Mouse (Mus musculus): ENCODE data around the gene Flrt1. TPM values are rescaled to one million over a fixed set of nuclear protein-coding genes. Genes with fewer than 3 reads are reported as not detected.

The Flrt1 gene
- total and polyA plus RNA-seq, 2 experiments = 0.09 to 0.31 TPM

DNA sequence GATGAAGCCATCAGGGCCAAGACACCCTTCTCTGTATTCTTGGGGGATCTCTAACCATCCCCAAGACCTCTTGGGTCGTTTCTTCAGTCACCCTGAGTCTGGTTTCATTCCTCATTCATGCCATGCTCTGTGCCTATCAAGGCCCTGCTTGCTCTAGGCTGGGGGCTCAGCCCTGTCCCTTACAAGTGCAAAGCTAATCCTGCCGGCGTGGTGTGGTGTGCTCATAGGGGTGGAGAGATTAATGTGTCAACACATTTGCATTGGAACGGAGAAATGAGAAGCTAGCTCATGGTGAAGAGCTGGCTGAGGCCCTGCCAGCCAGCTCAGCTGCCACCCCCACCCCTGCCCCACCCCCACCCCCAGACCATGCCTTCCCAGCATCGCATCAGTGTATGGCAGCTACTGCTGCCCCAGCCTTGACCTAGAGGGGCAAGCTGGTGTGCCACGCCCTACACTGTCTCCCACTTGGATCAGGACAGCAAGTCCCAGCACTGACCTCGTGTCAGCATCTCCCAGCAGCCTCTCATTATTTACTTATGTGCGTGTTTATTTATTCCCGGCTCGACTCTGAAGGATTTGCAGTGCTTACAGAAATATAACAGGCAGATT is 17.3 kb upstream of the Flrt1 start:
- no peak overlapping the region for H3K9ac ChIP-seq (ENCODE audit: low read depth, low read length)
- TF ChIP-seq CTCF (IDR thresholded peaks at IDR 0.05; ENCODE audit: low read depth, low read length) = no peak
- TF ChIP-seq POLR2A (IDR thresholded peaks at IDR 0.05; ENCODE audit: extremely low read depth, insufficient read depth, low read length) = no peak
- 19% methylated on average over 10 of the region's 10 CpGs for WGBS
- H3K27ac ChIP-seq (replicated peaks; ENCODE audit: insufficient read depth, low read depth, low read length) = no peak overlapping the region; the same call in 1 of the 2 replicates
- no peaks in the 10 kb centered on the region for H3K36me3 ChIP-seq (ENCODE audit: control insufficient read depth, insufficient read depth, low read length)
- no peaks in the 10 kb centered on the region for H3K27me3 ChIP-seq (ENCODE audit: control insufficient read depth, insufficient read depth, low read length)
- no peaks in the 10 kb centered on the region for H3K79me2 ChIP-seq (ENCODE audit: control insufficient read depth, insufficient read depth, low read length)
- no peak overlapping the region for H3K4me3 ChIP-seq (ENCODE audit: insufficient read depth, low read depth, low read length)
- peak; percentile 65 for DNase-seq (ENCODE audit: extremely low read depth, low read depth, low spot score)
- peaks cover 25% of the 10 kb centered on the region for H3K4me1 ChIP-seq (ENCODE audit: control insufficient read depth, insufficient read depth, low read length)

- peak; percentile 39 for DNase-seq (ENCODE audit: extremely low read depth, low read depth, low spot score)
- 58% methylated on average over 4 of the region's 4 CpGs for WGBS
- Histone ChIP-seq H3K79me2 (ENCODE audit: control insufficient read depth, insufficient read depth, low read length) (no peaks in the 10 kb centered on the region), H3K4me3 (ENCODE audit: insufficient read depth, low read depth, low read length) (no peak overlapping the region), H3K4me1 (ENCODE audit: control insufficient read depth, insufficient read depth, low read length) (peaks cover 25% of the 10 kb centered on the region), H3K27me3 (ENCODE audit: control insufficient read depth, insufficient read depth, low read length) (no peaks in the 10 kb centered on the region), H3K9ac (ENCODE audit: low read depth, low read length) (no peak overlapping the region), H3K36me3 (ENCODE audit: control insufficient read depth, insufficient read depth, low read length) (no peaks in the 10 kb centered on the region), H3K27ac (replicated peaks; ENCODE audit: insufficient read depth, low read depth, low read length) (peak overlapping the region; percentile 81; the same call in 1 of the 2 replicates)
- TF ChIP-seq POLR2A (IDR thresholded peaks at IDR 0.05; ENCODE audit: extremely low read depth, insufficient read depth, low read length) (no peak), CTCF (IDR thresholded peaks at IDR 0.05; ENCODE audit: low read depth, low read length) (no peak)
Observed at GRCm38 (mm10) chr19:7122277-7122676, 16.7 kb upstream of the Flrt1 start.

GRCm38 (mm10) chr19:7121252-7121651 is 15.7 kb upstream of the Flrt1 start:
- DNase-seq (ENCODE audit: extremely low read depth, low read depth, low spot score) = peak; percentile 93
- H3K27me3 ChIP-seq (ENCODE audit: control insufficient read depth, insufficient read depth, low read length) = no peaks in the 10 kb centered on the region
- TF ChIP-seq CTCF (IDR thresholded peaks at IDR 0.05; ENCODE audit: low read depth, low read length) (peak; percentile 25; the same call in 1 of the 2 replicates), POLR2A (IDR thresholded peaks at IDR 0.05; ENCODE audit: extremely low read depth, insufficient read depth, low read length) (no peak)
- H3K4me1 ChIP-seq (ENCODE audit: control insufficient read depth, insufficient read depth, low read length) = peaks cover 25% of the 10 kb centered on the region
- no peaks in the 10 kb centered on the region for H3K79me2 ChIP-seq (ENCODE audit: control insufficient read depth, insufficient read depth, low read length)
- no peak overlapping the region for H3K9ac ChIP-seq (ENCODE audit: low read depth, low read length)
- 23% methylated on average over 11 of the region's 11 CpGs for WGBS
- no peaks in the 10 kb centered on the region for H3K36me3 ChIP-seq (ENCODE audit: control insufficient read depth, insufficient read depth, low read length)
- H3K4me3 ChIP-seq (ENCODE audit: insufficient read depth, low read depth, low read length) = no peak overlapping the region
- peak overlapping the region; percentile 81 for H3K27ac ChIP-seq (replicated peaks; ENCODE audit: insufficient read depth, low read depth, low read length)

DNA sequence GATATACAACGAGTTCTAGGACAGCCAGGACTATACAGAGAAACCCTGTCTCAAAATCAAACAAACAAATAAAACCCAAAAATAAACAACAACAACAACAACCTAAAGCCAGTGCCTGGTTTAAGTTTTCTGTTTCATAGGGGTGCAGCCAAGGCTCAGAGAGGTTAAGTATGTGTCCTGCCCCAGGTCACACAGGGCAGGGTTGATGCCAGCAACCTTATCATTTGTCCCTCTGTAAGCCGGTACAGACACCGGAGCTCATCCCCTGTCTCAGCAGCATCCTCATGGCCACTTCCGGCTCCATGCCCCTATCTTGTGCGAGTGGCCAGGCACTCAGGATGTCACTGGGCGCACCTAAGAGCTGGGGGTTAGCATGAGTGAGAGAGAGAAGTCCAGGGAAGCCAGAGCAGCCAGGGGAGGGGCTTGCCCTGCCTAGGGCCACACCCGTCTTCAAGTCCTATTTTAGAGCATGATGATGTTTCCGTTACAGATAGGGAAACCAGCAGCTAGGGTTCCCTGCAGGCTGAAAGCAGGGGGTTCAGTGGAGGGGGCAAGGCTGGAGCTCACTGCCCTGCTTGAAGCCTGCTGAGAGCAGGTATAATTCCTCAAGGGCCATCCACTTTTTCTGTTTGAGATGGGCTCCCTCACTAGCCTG is 12.3 kb upstream of the Flrt1 start:
- TF ChIP-seq CTCF (IDR thresholded peaks at IDR 0.05; ENCODE audit: low read depth, low read length) (no peak), POLR2A (IDR thresholded peaks at IDR 0.05; ENCODE audit: extremely low read depth, insufficient read depth, low read length) (no peak)
- H3K36me3 ChIP-seq (ENCODE audit: control insufficient read depth, insufficient read depth, low read length) = no peaks in the 10 kb centered on the region
- H3K4me1 ChIP-seq (ENCODE audit: control insufficient read depth, insufficient read depth, low read length) = peaks cover 18% of the 10 kb centered on the region
- DNase-seq (ENCODE audit: extremely low read depth, low read depth, low spot score) = no peak
- H3K27me3 ChIP-seq (ENCODE audit: control insufficient read depth, insufficient read depth, low read length) = no peaks in the 10 kb centered on the region
- H3K27ac ChIP-seq (replicated peaks; ENCODE audit: insufficient read depth, low read depth, low read length) = no peak overlapping the region
- no peak overlapping the region for H3K4me3 ChIP-seq (ENCODE audit: insufficient read depth, low read depth, low read length)
- no peaks in the 10 kb centered on the region for H3K79me2 ChIP-seq (ENCODE audit: control insufficient read depth, insufficient read depth, low read length)
- WGBS = 70% methylated on average over 8 of the region's 8 CpGs
- H3K9ac ChIP-seq (ENCODE audit: low read depth, low read length) = no peak overlapping the region

DNA sequence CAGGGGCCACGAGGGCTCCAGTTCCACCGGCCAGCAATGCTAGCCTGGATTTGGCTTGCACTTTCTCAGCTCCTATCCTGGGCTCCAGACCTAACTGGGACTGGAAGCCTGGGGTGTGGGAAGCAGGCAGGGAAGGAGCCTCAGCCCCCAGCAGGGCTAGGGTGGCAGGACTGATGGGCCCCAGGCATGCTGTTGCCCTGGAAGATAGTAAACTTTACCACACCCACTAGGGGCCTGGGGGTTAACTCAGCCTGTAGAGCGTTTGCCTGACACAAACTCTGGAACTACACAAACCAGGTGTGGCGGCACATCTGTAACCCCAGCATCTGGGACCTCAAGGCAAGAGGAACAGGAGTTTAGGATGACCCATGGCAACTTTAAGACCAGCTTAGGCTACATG is 11.6 kb upstream of the Flrt1 start:
- no peak overlapping the region for H3K4me3 ChIP-seq (ENCODE audit: insufficient read depth, low read depth, low read length)
- H3K79me2 ChIP-seq (ENCODE audit: control insufficient read depth, insufficient read depth, low read length) = no peaks in the 10 kb centered on the region
- DNase-seq (ENCODE audit: extremely low read depth, low read depth, low spot score) = no peak
- H3K36me3 ChIP-seq (ENCODE audit: control insufficient read depth, insufficient read depth, low read length) = no peaks in the 10 kb centered on the region
- WGBS = 72% methylated on average over 4 of the region's 4 CpGs
- no peaks in the 10 kb centered on the region for H3K27me3 ChIP-seq (ENCODE audit: control insufficient read depth, insufficient read depth, low read length)
- TF ChIP-seq POLR2A (IDR thresholded peaks at IDR 0.05; ENCODE audit: extremely low read depth, insufficient read depth, low read length) (no peak), CTCF (IDR thresholded peaks at IDR 0.05; ENCODE audit: low read depth, low read length) (no peak)
- no peak overlapping the region for H3K27ac ChIP-seq (replicated peaks; ENCODE audit: insufficient read depth, low read depth, low read length)
- H3K4me1 ChIP-seq (ENCODE audit: control insufficient read depth, insufficient read depth, low read length) = peaks cover 11% of the 10 kb centered on the region
- H3K9ac ChIP-seq (ENCODE audit: low read depth, low read length) = no peak overlapping the region

Measured in liver, adult 2 months (tissue).